Mouse (Mus musculus) liver, embryonic 14 days (tissue): ENCODE measurements around the gene Slco1a4. TPM values are rescaled to one million over a fixed set of nuclear protein-coding genes. Genes with fewer than 3 reads are reported as not detected.

Source experiments
- polyA plus RNA-seq: library from polyadenylated mRNA; depleted of rRNA; stranded (reverse); fragments of >200 nt; gene quantifications from 2 replicates; pipeline ENCODE4 v1.2.3, GENCODE M21; 2012; rRNA removed

Slco1a4 gene
- polyA plus RNA-seq: not detected in 2 replicates

GRCm38 (mm10) chr6:141856085-141856484 is at the start of gene Slco1a4:
Gene Slco1a4 (minus strand): TSS chr6:141856199.

GRCm38 (mm10) chr6:141773710-141774109 is 82.3 kb downstream of the Slco1a4 start, which contains the start of gene Gm5724:
Gene Gm5724 (minus strand): TSS chr6:141773810.

Other genes starting within 250 kb of the Slco1a4 start
- 0.35 and 0.41 TPM in 2 replicates for gene Slco1b2, start 226.7 kb downstream of the Slco1a4 start, polyA plus RNA-seq
- gene Gm5724, start 82.4 kb downstream of the Slco1a4 start, polyA plus RNA-seq: not detected in 2 replicates
- 0.01 TPM in 1 of 2 replicates, not detected in the other for gene Slco1a1, start 90.8 kb upstream of the Slco1a4 start, polyA plus RNA-seq
- gene Gm6614, start 155.2 kb upstream of the Slco1a4 start, polyA plus RNA-seq: not detected in 2 replicates